Mouse (Mus musculus): Measurements from ENCODE around the gene Tmem53.
"Not testable (repeated sequence)": the region's sequence is repeated elsewhere in the genome, so short reads cannot be mapped to it uniquely, and the experiment has no call there.

Tmem53 gene

DNA sequence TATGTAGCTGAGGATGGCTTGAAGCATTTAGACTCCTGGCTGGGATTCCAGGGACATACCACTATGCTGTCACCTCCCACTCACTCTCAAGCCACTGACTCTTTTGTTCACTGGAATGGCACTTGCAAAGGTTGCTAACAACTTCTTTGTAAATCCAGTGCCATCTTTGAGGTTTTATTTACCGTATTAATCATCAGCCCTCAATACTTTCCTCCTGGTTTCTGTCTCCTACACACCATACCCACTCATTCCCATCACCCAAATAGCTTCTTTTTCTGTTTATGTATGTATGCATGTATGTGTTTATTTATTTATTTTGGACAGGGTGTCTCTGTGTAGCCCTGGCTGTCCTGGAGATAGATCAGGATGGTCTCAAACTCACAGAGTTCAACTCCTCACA lies 769 bp upstream of the Tmem53 start:
- no peak for DNase-seq (ENCODE audit: low read depth in 1 of 2, low spot score in 2 of 2)

DNA sequence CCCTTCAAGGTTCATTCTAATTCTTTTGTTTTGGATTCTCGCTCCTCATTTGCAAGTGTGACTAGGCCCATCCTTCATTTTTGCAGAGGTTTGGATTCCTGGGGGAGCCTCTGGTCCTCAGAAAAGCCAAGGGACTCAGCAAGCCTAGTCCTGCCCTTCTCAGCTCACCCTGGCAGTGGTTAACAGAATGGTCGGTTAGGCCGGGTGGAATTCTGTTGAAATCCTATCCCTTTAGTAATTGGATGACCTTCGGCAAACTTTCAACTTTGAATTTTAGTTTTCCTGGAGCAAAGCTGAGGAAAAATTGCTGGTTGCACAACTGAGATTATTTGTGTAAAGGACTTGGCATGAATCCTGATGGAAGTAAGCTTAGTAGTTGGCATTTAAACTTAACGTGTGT lies 600 bp downstream of the Tmem53 start:
- no peak for DNase-seq (ENCODE audit: low read depth in 1 of 2, low spot score in 2 of 2)

DNA sequence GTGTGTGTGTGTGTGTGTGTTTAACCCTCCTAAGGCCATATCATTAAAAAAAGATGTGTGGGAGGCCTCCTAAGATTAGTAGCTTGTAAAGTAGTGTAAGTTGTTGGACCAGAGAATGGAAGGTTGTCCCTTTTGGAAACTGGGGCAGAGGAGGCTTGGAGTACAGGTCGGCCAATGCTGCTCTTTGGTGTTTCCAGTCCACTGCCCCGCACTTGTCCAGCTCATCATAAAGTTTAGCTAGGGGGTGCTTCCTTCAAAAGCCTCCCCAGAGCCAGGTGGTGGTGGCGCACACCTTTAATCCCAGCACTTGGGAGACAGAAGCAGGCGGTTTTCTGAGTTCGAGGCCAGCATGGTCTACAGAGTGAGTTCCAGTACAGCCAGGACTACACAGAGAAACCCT lies 1.0 kb downstream of the Tmem53 start:
- DNase-seq (ENCODE audit: low read depth in 1 of 2, low spot score in 2 of 2): no peak

DNA sequence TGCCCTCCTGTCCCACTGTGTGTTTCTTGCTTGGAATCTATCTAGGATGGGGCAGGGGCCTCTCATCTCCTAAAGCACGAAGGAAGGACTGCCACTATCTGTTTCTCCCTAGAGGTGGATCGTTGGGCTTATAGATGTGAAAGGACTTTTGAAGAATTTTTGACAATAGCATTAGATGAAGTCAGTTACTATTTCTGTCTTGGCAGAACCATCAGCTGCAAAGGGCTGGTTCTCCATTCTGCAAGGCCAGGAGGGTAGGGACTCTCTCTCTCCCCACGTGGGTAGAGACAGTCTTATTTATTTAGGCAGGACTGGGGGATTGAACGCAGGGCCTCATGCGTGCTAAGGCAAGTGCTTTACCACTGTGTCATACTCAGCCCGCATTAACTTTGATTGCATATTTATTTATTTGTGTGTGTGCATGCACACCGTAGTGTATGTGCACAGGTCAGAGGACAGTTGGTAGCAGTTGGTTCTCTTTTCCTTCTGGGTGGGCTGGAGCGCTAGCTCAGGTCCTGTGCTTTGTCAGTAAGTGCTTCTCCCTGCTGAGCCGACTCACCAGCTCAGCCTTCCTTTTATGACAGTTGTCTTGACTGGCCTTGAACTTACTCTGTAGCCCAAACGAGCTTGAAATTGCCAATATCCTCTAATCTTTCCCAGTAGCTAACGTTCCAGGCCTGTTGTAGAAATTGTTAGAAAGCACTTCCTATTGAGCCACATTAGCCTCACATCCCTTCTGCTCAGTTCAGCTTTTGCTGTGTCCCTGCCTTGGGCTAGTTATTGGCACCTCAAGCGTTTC lies 1.7 kb downstream of the Tmem53 start:
- no peak for DNase-seq (ENCODE audit: low read depth in 1 of 2, low spot score in 2 of 2)

DNA sequence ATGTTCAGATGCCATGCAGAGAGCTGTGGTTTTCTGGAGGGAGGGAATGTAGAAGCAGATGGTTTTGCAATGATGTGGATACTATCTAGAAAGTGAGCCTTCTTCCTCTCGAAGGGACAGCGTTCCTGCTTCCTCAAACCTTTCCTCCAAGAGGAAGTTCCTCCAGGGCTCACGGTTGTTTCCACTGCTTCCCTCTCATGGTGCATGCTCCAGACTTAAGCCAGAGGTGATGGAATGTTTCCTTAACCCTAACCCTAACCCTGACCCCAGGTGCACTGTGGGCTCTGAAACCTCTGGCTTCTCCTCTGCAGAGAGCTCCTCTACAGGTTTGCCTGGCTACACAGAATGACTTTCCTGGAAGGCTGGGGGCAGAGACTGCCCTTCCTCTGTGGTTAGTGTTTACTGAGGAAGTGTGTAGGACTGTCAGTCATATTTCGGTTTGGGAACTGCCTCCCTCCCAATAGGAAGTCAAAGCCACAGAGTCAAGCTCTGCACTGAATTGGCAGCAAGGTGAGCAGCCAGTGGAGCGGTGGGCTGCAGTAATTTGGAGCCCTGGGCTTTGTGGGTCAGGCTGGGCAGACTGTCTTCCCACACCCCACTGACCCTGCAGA lies 2.4 kb downstream of the Tmem53 start:
- peak in 1 of 2 experiments; percentile 4 for DNase-seq (ENCODE audit: low read depth in 1 of 2, low spot score in 2 of 2)

DNA sequence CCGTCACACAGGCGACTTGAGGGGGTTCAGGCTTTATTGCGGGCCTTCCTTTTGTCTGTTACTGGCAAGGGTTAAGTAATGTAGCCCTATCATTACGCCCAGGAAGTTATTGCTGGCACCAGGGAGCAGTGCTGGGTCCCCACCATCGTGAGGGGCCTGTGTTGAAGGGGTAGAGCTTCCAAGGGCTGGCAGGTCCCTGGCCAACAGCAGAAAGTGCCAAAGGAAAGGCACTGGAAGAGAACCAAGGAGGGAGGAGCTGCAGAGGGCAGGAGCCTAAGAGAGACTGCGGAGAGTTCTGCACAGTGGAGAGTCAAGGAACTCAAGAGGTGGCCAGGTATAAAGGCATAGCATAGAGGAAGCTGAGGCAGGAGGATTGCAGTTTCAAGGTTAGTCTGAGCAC lies 2.9 kb downstream of the Tmem53 start:
- DNase-seq (ENCODE audit: low read depth in 1 of 2, low spot score in 2 of 2): no peak

DNA sequence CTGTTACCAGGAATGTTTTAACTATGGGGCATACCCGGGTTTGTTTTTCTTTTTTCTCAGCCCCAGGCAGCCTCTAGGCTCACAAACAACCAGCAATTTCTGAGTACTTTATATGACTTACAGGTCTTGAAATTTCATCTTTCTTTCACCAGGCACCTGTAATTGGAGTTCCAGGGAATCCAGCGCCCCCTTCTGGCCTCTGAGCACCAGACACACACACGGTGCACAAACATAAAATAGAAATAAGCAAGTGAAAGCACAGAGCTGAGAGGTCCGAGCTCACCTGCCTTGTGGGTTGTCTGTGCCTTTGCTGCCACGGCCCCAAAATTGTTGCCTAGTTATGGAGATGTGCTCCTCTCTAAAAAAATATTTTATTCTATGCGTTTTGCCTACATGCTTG lies 8.2 kb downstream of the Tmem53 start:
- not testable (repeated sequence) for DNase-seq (ENCODE audit: low read depth in 1 of 2, low spot score in 2 of 2)

DNA sequence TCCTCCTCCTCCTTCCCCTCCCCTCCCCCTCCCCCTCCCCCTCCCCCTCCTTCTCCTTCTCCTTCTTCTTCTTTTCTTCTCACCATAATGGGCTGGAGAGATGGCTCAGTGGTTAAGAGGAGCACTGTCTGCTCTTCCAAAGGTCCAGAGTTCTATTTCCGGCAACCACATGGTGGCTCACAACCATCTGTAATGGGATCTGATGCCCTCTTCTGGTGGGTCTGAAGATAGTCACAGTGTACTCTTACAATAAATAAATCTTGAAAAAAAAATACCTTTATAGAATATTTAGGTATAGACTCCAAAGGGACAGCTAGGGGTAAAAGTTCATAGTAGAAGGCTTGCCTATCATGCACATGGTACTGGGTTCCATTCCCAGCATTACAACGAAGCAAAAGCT lies 9.5 kb downstream of the Tmem53 start:
- no peak for DNase-seq (ENCODE audit: low read depth in 1 of 2, low spot score in 2 of 2)

DNA sequence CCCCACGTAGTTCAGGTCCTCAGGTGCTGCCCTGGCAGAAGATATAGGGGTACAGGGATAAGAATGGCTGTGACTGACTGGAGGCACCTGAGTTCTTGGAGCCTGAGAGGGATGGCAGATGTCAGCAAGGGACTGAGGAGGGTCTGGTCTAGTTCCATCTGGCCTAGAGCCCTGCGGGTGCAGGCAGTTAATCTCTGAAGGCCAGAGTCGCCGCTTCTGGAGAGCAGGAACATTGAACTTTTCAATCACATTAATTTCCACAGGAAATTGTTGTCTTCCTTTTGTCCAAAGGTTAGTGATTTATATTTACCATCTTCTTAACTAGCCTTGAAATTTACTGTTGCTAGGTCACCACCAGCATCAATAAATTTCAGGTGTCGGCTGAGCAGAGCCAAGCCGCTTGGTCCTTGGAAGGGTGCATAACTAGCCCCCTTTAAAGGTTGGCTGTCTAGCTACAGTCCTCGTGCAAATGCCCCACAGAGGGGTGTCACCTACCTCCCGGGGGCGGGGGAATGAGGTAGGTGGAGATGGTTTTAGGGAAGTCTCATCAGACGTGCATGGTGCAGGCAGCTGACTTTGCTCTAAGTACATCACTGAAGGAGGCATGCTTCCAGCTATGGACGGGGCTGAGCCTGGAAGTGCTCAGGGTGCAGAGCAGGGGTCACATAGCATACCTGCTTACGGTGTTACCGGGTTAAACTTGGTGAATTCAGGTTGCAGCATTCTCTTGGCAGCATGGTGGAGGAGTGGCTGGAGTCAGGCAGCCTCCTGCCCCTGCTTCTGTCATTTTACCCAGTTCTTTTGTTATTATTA lies 10.6 kb downstream of the Tmem53 start:
- no peak for DNase-seq (ENCODE audit: low read depth in 1 of 2, low spot score in 2 of 2)

DNA sequence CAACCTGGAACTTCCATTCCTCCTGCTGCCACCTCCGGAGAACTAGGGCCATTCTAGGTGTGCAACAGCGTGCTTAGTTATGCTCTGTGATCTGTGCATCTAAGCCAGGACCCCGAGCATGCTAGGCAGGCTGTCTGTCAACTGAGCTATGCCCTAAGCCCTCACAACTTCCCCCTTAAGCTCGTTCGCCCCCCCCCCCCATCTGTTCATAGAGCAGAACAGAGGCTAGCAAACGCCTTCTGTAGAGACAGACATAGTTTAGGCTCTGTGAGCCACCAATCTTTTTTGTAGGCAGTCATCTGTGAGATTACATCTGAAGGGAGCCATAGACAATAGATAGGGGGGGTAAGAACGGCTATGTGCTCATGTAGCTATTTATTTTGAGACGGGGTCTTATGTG lies 11.2 kb downstream of the Tmem53 start:
- DNase-seq (ENCODE audit: low read depth in 1 of 2, low spot score in 2 of 2): no peak

DNA sequence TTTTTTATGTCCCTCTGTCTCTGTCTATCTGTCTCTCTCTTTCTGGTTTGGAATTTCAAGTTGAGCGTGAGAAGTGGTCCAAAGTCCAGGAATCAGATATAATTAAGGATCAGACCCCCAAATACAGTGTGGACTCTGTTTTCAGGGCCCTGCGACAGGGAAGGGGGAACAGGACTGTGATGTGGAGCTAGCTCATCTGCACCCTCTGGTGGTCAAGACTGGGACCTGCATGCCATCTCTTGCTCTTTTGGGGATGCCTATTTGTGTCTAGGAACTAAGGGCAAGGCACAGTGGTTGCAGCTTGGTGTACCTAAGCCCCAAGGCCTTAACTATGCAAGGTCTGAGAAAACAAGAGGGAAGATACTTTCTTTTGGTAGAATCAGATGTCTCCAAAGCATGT lies 15.5 kb downstream of the Tmem53 start:
- DNase-seq (ENCODE audit: low read depth in 1 of 2, low spot score in 2 of 2): peak; percentile 38 to 64

DNA sequence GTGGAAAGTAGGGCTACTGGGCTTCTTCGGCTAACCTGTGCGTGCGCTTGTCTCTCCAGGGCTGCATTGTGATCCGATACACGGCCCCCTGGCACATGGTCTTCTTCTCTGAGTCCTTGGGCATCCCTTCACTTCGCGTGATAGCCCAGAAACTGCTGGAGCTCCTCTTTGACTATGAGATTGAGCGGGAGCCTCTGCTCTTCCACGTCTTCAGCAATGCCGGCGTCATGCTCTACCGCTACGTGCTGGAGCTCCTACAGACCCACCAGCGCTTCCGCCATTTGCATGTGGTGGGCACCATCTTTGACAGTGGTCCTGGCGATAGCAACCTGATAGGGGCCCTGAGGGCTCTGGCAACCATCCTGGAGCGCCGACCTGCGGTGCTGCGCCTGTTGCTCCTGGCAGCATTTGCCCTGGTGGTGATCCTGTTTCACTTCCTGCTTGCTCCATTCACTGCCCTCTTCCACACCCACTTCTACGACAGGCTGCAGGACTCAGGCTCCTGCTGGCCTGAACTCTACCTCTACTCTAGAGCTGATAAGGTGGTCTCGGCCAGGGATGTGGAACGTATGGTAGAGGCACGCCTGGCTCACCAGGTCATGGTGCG lies 16.2 kb downstream of the Tmem53 start:
- no peak for DNase-seq (ENCODE audit: low read depth in 1 of 2, low spot score in 2 of 2)

DNA sequence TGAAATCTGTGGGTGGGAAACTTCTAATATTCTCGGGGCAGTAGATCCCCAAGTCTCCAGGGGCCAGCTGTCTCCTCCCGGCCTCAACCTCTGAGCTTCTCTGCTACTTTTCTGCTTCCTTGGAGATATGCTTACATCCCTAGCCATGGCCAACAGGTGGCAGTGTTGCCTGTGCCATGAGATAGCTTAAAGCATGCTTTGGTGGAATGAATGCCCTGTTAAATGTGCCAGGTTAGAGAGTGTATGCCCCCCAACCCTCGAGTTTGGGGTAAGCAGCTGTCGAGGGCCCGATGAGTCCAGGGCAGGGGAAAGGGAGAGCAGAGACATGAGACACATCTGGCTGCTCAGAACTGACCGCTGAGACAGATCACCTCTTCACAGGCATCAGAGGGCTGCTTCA lies 18.5 kb downstream of the Tmem53 start:
- DNase-seq (ENCODE audit: low read depth in 1 of 2, low spot score in 2 of 2): peak in 1 of 2 experiments; percentile 43

DNA sequence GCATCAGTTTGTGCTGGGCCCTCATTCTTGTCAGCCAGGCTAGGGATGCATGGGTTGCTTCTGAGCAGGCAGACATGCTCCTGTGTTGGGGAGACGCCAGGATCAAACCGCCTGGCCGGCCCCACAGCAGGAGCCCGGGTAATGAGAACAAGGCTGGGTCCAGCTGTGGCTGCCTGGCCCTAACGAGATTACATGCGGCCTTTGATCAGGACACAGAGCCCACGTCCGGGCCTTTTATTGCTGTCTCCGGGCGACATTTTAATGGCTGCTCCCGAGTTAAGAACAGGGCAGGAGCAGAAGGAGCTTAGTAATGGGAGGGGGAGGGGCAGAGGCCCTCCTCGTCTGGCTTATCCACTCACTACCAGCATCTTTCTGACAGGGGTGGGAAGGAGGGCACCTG lies 20.7 kb downstream of the Tmem53 start:
- DNase-seq (ENCODE audit: low read depth in 1 of 2, low spot score in 2 of 2): no peak

DNA sequence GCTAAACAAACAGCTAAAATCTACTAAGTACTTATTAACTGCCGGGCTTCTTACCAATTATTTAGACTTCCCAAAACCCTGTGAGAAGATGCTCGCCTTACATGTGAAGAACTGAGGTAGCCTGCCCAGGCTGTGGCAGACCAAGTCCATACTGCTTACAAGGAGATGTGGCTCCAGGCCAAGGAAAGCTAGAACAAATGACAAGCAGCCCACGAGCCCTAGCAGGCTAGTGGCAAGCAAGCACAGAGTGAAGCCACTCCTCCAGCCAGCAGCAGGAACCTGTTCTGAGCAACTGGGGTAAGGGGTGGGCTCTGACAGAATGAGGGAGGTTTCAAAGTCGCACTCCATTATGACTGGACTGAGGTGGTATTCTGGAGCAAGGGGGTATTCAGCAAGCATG lies 23.0 kb downstream of the Tmem53 start:
- no peak for DNase-seq (ENCODE audit: low read depth in 1 of 2, low spot score in 2 of 2)

DNA sequence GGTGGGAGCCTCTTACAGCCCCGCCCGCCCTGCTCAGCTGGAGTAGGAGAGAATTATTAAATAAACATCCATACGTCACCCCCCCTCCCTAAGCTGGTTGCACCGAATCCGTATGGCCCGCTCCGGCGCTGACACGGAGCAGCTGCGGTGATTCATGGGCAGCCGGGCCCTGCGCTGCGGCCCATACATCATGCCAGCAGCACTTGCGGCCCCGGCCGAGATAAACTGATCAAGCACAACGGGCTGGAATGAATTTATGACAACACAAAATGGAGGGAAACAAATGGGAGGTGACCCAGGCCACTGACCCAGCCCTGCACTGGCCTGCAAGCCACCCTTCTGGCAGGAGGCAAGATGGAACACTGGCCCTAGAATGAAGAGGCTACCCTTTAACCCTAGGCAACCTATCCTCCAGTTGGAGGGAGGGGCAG lies 24.5 kb downstream of the Tmem53 start:
- DNase-seq (ENCODE audit: low read depth in 1 of 2, low spot score in 2 of 2): no peak

DNA sequence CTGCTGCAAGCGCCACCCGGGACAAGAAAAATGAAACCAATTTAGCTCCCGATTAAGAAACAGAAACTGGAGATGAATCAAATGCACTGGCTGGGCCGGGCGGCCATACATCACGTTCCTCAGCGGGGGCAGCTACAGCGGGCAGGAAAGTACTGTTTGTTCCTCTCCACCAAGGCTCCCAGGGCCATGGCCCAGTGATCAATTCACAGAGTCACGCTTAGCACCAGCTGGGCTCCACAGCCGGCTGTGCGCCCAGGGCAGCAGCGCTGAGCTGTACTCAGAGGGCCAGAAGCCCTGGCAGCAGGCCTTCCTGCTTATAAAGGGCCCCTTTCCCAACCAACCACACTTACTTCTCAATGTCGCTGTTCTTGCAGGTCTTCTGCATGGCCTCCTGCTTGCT lies 25.3 kb downstream of the Tmem53 start:
- DNase-seq (ENCODE audit: low read depth in 1 of 2, low spot score in 2 of 2): no peak

DNA sequence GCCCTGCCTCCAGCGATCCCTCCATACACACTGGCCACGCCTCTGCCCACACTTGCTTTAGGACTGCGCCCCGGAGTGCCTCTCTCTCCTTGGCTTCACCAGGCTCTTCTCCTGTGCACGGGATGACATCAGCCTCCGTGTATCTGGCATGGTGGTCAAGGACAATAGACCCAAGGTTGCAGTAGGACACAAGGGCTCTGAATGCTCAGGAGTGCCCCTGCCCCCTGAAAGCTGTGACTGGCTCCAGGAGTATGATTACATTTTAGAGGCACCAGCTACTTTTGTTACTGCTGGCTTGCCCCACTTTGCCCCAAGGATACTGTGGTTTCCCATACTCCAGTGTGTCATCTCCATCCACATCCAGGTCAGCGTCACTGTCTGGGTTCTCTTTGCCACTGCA lies 25.9 kb downstream of the Tmem53 start:
- no peak for DNase-seq (ENCODE audit: low read depth in 1 of 2, low spot score in 2 of 2)

DNA sequence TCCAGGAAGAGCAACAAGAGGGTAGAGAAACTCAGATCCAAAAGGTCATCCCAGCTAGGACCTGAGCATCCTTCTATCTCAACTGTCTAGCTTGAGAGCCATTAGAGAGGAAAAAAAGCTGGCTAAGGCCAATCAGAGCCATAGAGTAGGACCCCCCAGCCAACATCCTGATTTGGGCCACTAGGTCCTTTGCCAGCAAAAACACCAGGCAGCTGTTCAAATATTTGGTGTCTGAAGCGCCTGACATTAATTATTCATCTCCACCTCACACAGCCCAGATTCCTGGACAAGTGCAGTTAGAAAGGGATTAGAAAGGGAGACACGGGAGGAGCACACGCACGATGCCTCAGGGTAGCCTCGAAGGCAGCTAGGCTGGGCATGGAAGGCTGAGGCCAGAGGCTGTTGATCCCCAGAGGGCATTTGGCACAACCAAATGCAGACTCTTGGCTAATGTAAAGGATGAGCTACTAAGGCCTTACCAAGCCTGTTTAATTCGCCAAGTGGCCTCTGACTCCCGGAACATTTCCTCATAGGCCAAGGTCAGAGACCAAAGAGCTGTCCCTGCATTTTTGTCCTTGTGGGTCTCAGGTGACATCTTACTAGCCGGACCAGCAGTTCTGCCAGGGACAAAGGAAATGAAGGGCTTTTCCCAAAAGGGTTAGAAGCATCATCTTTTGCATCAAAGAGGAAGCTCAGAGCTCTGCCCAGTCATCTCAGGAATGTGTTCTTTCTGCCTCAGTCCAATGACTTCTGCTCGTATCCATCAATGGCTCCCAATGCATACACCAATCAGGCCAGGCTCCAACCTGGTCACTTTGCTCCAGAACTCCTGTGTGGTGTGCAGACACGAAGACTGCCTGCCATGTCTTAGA lies 26.9 kb downstream of the Tmem53 start:
- DNase-seq (ENCODE audit: low read depth in 1 of 2, low spot score in 2 of 2): no peak

DNA sequence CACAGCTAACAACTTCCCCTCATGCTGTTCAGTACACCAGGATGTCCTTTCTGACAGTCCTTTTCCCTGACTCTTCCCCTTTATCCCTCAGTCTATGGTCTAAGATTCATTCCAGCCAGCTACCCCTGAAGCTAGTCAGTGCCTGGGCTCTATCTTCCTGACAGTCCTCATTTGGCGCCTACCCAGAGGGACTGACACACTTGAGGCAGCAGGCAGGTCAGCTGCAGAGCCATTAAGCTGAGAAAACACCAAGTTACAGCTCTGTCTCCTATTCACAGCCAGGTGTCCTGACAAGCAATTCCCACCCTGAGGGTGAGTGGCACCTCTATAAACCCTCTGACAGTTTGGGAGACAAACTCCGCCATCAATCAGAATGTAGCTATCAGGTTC lies 27.5 kb downstream of the Tmem53 start:
- no peak for DNase-seq (ENCODE audit: low read depth in 1 of 2, low spot score in 2 of 2)

All from monocyte, adult 2 months (primary cell).